Mouse (Mus musculus) neutrophil, adult 59 days (primary cell): ENCODE data around the gene Foxk2. TPM values are rescaled to one million over a fixed set of nuclear protein-coding genes. Genes with fewer than 3 reads are reported as not detected.

Experiments
- total RNA-seq, 2 experiments: library from RNA; stranded (reverse); gene quantifications; 1 replicate in 1 of 2; 2 replicates in 1 of 2; pipeline ENCODE4 v1.2.4; 2023

Gene Foxk2
- 10 to 100 TPM; 23.2 to 27.1 TPM for total RNA-seq

GRCm38 (mm10) chr11:121259160-121260100 lies at the start of gene Foxk2:
Gene Foxk2 (plus strand): TSS chr11:121259990.

GRCm38 (mm10) chr11:121229018-121229439 lies 30.8 kb upstream of the Foxk2 start, which contains the start of gene Cybc1:
Gene Cybc1 (minus strand): TSS chr11:121229322.

GRCm38 (mm10) chr11:121236564-121237344 lies 23.0 kb upstream of the Foxk2 start, which contains the start of gene Narf:
Gene Narf (plus strand): TSS chr11:121237253.

GRCm38 (mm10) chr11:121354091-121354707 lies 94.4 kb downstream of the Foxk2 start, which contains the start of gene Wdr45b:
Gene Wdr45b (minus strand): TSS chr11:121354445.

Other genes starting within 250 kb of the Foxk2 start
- 1 to 10 TPM; 1.2 to 3.0 TPM for gene Cd7, start 220.6 kb upstream of the Foxk2 start, total RNA-seq
- not detected for gene Sectm1b, start 196.4 kb upstream of the Foxk2 start, total RNA-seq
- gene Sectm1a, start 178.8 kb upstream of the Foxk2 start, total RNA-seq = not detected
- gene Tex19.2, start 141.3 kb upstream of the Foxk2 start, total RNA-seq = not detected
- gene Tex19.1, start 113.8 kb upstream of the Foxk2 start, total RNA-seq = not detected
- gene Uts2r, start 99.7 kb upstream of the Foxk2 start, total RNA-seq = not detected
- gene Hexdc, start 55.6 kb upstream of the Foxk2 start, total RNA-seq = 1 to 10 TPM; 2.6 to 4.0 TPM
- 1 to 10 TPM; 3.2 to 3.7 TPM for gene Ogfod3, start 55.3 kb upstream of the Foxk2 start, total RNA-seq
- gene Cybc1, start 30.7 kb upstream of the Foxk2 start, total RNA-seq = 10 to 100 TPM; 59.7 to 60.7 TPM
- 10 to 100 TPM; 40.3 to 41.0 TPM for gene Narf, start 22.7 kb upstream of the Foxk2 start, total RNA-seq
- gene Wdr45b, start 94.5 kb downstream of the Foxk2 start, total RNA-seq = 10 to 100 TPM; 61.1 to 75.8 TPM
- not detected for gene Rab40b, start 128.3 kb downstream of the Foxk2 start, total RNA-seq
- gene Fn3krp, start 161.4 kb downstream of the Foxk2 start, total RNA-seq = 1 to 10 TPM; 5.6 to 7.7 TPM
- gene Fn3k, start 174.9 kb downstream of the Foxk2 start, total RNA-seq = 1 to 10 TPM in 1 of 2 experiments, under 1 TPM in 1; 0.86 to 2.5 TPM
- gene Tbcd, start 192.0 kb downstream of the Foxk2 start, total RNA-seq = 10 to 100 TPM; 20.7 to 22.4 TPM